Mouse (Mus musculus) neural tube, embryonic 11.5 days (tissue): ENCODE results near the gene Keap1. TPM values are rescaled to one million over a fixed set of nuclear protein-coding genes. Genes with fewer than 3 reads are reported as not detected.
A peak's percentile ranks its signal among the peaks of the same experiment; 100 is the strongest.

Experiments
- ATAC-seq: fragments of 200-750 bp; cut with Nextera tagmentation; 2 replicates; pipeline ENCODE4 v1.8.0; 2017; ENCODE audit warnings: moderate number of reproducible peaks, mild to moderate bottlenecking, moderate TSS enrichment, moderate library complexity; ENCODE audit not compliant: insufficient read depth, low FRiP score, low TSS enrichment
- DNase-seq: peaks from one replicate; pipeline ENCODE4 v3.0.0-alpha.2; 2015; ENCODE audit warnings: low spot score
- H3K27ac ChIP-seq: fragments of 300-500 bp; sonication (generic); 2 replicates; pipeline ENCODE4 v1.5.1; 2014; ENCODE audit warnings: low read depth, mild to moderate bottlenecking, low read length
- H3K27me3 ChIP-seq: fragments of 300-500 bp; sonication (generic); 2 replicates; pipeline ENCODE4 v1.6.1; 2014; ENCODE audit warnings: mild to moderate bottlenecking, low read length, mixed read lengths; ENCODE audit not compliant: control insufficient read depth, insufficient read depth
- H3K36me3 ChIP-seq: fragments of 300-500 bp; sonication (generic); 2 replicates; pipeline ENCODE4 v1.6.1; 2014; ENCODE audit warnings: mild to moderate bottlenecking, low read length, moderate library complexity, mixed read lengths; ENCODE audit not compliant: control insufficient read depth, insufficient read depth
- H3K4me1 ChIP-seq: fragments of 300-500 bp; sonication (generic); 2 replicates; pipeline ENCODE4 v1.6.1; 2014; ENCODE audit warnings: low read length, mixed read lengths; ENCODE audit not compliant: control insufficient read depth, insufficient read depth
- H3K4me2 ChIP-seq: fragments of 300-500 bp; sonication (generic); 2 replicates; pipeline ENCODE4 v1.6.1; 2014; ENCODE audit warnings: low read depth, mild to moderate bottlenecking, moderate library complexity
- H3K4me3 ChIP-seq: fragments of 300-500 bp; sonication (generic); 2 replicates; pipeline ENCODE4 v1.5.1; 2014; ENCODE audit warnings: low read depth, low read length
- H3K9ac ChIP-seq: fragments of 300-500 bp; sonication (generic); 2 replicates; pipeline ENCODE4 v1.6.1; 2014; ENCODE audit warnings: mild to moderate bottlenecking, low read length
- H3K9me3 ChIP-seq: fragments of 300-500 bp; sonication (generic); 2 replicates; pipeline ENCODE4 v1.6.1; 2016; ENCODE audit warnings: low read length; ENCODE audit not compliant: control insufficient read depth
- WGBS: fragments of 180-500 bp; shearing (Covaris S2); extraction: QIAGEN DNeasy Blood & Tissue Kit; methylation state at CpG from one replicate; pipeline ENCODE4 v1.1.7; 2014; 5-methylcytosine and 5-hydroxymethylcytosine counted together
- polyA plus RNA-seq: library from polyadenylated mRNA; unstranded; fragments of >200 nt; fragmentation: Nextera tagmentation; extraction: Ambion mirVana; gene quantifications from 2 replicates; pipeline ENCODE4 v1.2.1, GENCODE M21; 2014

The Keap1 gene
- polyA plus RNA-seq, 1 experiment from 2014 or later, result 32.3 TPM

GRCm38 (mm10) chr9:21185436-21185835, 53.7 kb downstream of the Keap1 start:
- ATAC-seq (no peak), DNase-seq (no peak)
- Histone ChIP-seq H3K27ac (no peak overlapping the region), H3K36me3 (no peaks in the 10 kb centered on the region), H3K27me3 (peaks cover 20% of the 10 kb centered on the region), H3K4me3 (no peak overlapping the region), H3K4me1 (no peaks in the 10 kb centered on the region), H3K9ac (no peak overlapping the region), H3K9me3 (no peaks in the 10 kb centered on the region), H3K4me2 (no peak overlapping the region)
- 85% methylated on average over 5 of the region's 5 CpGs for WGBS

DNA sequence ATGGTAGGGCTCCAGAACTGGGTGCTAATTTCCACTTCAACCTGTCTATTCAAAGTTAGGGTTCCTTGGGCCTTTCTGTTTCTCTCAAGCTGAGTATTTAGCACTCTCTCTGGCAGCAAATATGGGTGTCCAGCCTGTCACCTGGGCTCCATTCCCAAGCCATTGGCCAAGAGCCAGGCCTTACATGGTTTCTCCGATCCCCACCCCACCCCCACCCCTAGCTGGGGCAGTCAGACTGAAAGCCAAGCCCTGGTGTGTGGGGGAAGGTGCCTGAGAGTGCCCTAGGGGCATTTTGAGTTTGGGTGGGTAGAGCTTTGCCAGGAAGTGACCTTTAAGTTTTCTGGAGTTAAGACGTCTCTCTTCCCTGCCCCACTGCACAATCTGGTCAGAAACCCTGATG, 54.4 kb downstream of the Keap1 start:
- WGBS, result 60% methylated on average over 2 of the region's 2 CpGs
- ATAC-seq, result no peak
- peaks cover 20% of the 10 kb centered on the region for H3K27me3 ChIP-seq

DNA sequence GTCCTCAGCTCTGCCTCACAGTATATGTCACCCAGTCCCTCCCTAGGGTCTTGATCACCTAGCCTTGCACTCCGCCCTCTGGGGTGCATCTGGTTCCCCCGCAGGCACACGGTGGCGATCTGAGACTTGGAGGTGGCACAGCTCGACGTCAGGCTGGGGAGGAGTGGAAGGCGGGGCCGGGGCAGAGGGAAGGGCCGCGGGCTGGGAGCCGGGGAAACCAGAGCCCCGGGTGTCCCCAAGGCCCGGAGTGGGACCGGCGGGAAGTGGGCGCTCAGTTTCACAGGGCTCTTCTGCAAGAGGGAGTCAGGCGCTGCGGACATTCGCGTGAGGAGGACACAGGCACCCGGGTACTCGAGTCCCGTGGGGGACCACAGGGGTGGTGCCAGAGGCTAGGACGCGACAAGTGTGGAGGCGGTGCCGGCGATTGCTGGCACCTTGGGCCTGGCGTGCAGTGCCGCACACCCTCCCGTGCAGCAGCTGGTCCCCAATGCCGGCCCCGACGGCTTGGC, 55.2 kb downstream of the Keap1 start:
- peak overlapping the region; percentile 15; the same call in 1 of the 2 replicates for H3K4me2 ChIP-seq
- WGBS, result 8% methylated on average over 34 of the region's 34 CpGs
- 0 out of 2 replicates have a peak overlapping the region, but pooled peaks have one; percentile 10 for H3K4me3 ChIP-seq
- peaks cover 20% of the 10 kb centered on the region for H3K27me3 ChIP-seq
- no peaks in the 10 kb centered on the region for H3K36me3 ChIP-seq
- H3K4me1 ChIP-seq, result no peaks in the 10 kb centered on the region
- no peaks in the 10 kb centered on the region for H3K9me3 ChIP-seq
- no peak overlapping the region for H3K9ac ChIP-seq
- DNase-seq (no peak), ATAC-seq (no peak)
- H3K27ac ChIP-seq, result no peak overlapping the region

More for the DNA sequence above, 54.4 kb downstream of the Keap1 start:
- DNase-seq, result no peak
- Histone ChIP-seq H3K9me3 (no peaks in the 10 kb centered on the region), H3K4me2 (no peak overlapping the region), H3K36me3 (no peaks in the 10 kb centered on the region), H3K27ac (no peak overlapping the region), H3K4me3 (no peak overlapping the region), H3K9ac (no peak overlapping the region), H3K4me1 (no peaks in the 10 kb centered on the region)

GRCm38 (mm10) chr9:21183421-21183820, 55.7 kb downstream of the Keap1 start:
- no peaks in the 10 kb centered on the region for H3K9me3 ChIP-seq
- no peak overlapping the region for H3K4me2 ChIP-seq
- H3K27me3 ChIP-seq, result peaks cover 20% of the 10 kb centered on the region
- DNase-seq (no peak), ATAC-seq (no peak)
- H3K9ac ChIP-seq, result no peak overlapping the region
- 82% methylated on average over 6 of the region's 6 CpGs for WGBS
- H3K4me1 ChIP-seq, result no peaks in the 10 kb centered on the region
- H3K27ac ChIP-seq, result no peak overlapping the region
- H3K36me3 ChIP-seq, result no peaks in the 10 kb centered on the region
- no peak overlapping the region for H3K4me3 ChIP-seq

DNA sequence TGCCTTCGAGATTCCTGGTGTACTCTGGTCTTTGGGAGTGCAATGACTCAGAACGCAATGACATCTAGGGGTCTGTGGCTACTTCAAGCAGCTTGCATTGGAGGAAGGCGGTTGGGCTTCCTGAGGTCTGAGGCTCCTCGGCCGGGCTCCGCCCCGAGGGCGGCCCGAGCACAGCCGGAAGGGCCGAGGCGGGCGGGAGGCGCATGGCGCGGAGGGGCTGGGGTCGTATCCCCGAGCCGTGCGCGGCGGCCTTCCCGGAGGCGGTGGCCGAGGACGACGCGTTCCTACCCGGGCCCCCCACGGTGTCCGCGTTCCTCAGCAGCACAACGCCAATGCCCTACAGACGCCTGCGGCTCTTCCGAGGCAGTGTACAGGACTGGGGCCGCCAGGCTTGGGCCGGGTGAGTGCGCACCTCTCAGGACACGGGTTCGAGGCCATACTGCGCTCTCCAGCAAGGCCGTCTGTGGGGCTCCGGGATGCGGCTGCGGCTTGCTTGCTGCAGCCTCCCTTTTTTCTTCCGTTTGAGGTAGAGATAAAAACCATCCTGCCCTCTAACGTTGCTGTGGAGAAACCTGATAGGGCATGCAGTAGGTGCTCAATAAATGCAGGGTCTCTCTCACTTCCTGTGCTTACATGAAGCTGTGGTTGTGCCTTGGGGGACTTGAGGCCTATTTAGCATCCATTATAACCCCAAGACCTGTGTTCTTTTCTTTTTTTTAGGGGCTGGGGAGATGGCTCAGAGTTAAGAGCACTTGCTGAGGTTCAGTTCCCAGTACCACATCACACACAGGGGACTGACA, 57.5 kb downstream of the Keap1 start:
- H3K9ac ChIP-seq, result 0 out of 2 replicates have a peak overlapping the region, but pooled peaks have one; percentile 18
- H3K27me3 ChIP-seq, result peaks cover 20% of the 10 kb centered on the region
- peak overlapping the region; percentile 31 for H3K4me2 ChIP-seq
- no peaks in the 10 kb centered on the region for H3K36me3 ChIP-seq
- ATAC-seq, result no peak
- H3K9me3 ChIP-seq, result no peaks in the 10 kb centered on the region
- H3K4me1 ChIP-seq, result no peaks in the 10 kb centered on the region
- WGBS, result 6% methylated on average over 47 of the region's 48 CpGs
- H3K4me3 ChIP-seq, result peak overlapping the region; percentile 16; the same call in 1 of the 2 replicates
- peak; percentile 40 for DNase-seq
- H3K27ac ChIP-seq, result no peak overlapping the region

- Histone ChIP-seq H3K4me3 (no peak overlapping the region), H3K4me1 (no peaks in the 10 kb centered on the region), H3K9ac (no peak overlapping the region), H3K4me2 (no peak overlapping the region), H3K36me3 (no peaks in the 10 kb centered on the region), H3K9me3 (no peaks in the 10 kb centered on the region), H3K27me3 (peaks cover 20% of the 10 kb centered on the region), H3K27ac (no peak overlapping the region)
- ATAC-seq (no peak), DNase-seq (no peak)
- WGBS, result 70% methylated on average over 1 of the region's 1 CpGs
These were observed 58.3 kb downstream of the Keap1 start for GRCm38 (mm10) chr9:21180841-21181240.

GRCm38 (mm10) chr9:21180402-21180801, 58.8 kb downstream of the Keap1 start:
- 64% methylated on average over 4 of the region's 4 CpGs for WGBS
- Histone ChIP-seq H3K9me3 (no peaks in the 10 kb centered on the region), H3K36me3 (no peaks in the 10 kb centered on the region), H3K4me2 (no peak overlapping the region), H3K4me1 (no peaks in the 10 kb centered on the region), H3K27me3 (peaks cover 20% of the 10 kb centered on the region), H3K4me3 (no peak overlapping the region), H3K9ac (no peak overlapping the region), H3K27ac (no peak overlapping the region)
- ATAC-seq (no peak), DNase-seq (no peak)
